Mouse (Mus musculus) adrenal gland, postnatal 25 days (tissue): ENCODE data around the gene Ctxn2. TPM values are rescaled to one million over a fixed set of nuclear protein-coding genes. Genes with fewer than 3 reads are reported as not detected.
A peak's percentile ranks its signal among the peaks of the same experiment; 100 is the strongest.
"Not testable (repeated sequence)": the region's sequence is repeated elsewhere in the genome, so short reads cannot be mapped to it uniquely, and the experiment has no call there.

ENCODE experiments used
- DNase-seq: peaks from one replicate; pipeline ENCODE4 v3.0.0; 2021; ENCODE audit warnings: mixed read lengths
- long read RNA-seq: library from polyadenylated mRNA; stranded (forward); transcript quantifications from one replicate; pipeline ENCODE4 v2.0.0, GENCODE M21; 2021
- total RNA-seq: library from RNA; stranded (reverse); gene quantifications from 2 replicates; pipeline ENCODE4 v1.2.3, GENCODE M21; 2021

Ctxn2 gene
- not detected in 2 replicates for total RNA-seq
- long read RNA-seq, result 0 reads

- DNase-seq, result peak; percentile 88
These were observed at the start of gene Ctxn2 for GRCm38 (mm10) chr2:125135903-125136811. Gene Ctxn2, plus strand, starts transcription at chr2:125136692.

- no peak for DNase-seq
These were observed 47.7 kb upstream of the Ctxn2 start for GRCm38 (mm10) chr2:125088757-125089156.

- not testable (repeated sequence) for DNase-seq
These were observed 44.4 kb upstream of the Ctxn2 start for GRCm38 (mm10) chr2:125092123-125092522.

- not testable (repeated sequence) for DNase-seq
These were observed 32.0 kb upstream of the Ctxn2 start for GRCm38 (mm10) chr2:125104491-125104890.

- not testable (repeated sequence) for DNase-seq
These were observed 30.0 kb upstream of the Ctxn2 start for GRCm38 (mm10) chr2:125106536-125106935.

GRCm38 (mm10) chr2:125119381-125120110 lies 16.9 kb upstream of the Ctxn2 start:
- DNase-seq, result no peak

- DNase-seq, result no peak
These were observed 14.2 kb upstream of the Ctxn2 start for GRCm38 (mm10) chr2:125122288-125122623.

- peak; percentile 57 for DNase-seq
These were observed 13.6 kb upstream of the Ctxn2 start for GRCm38 (mm10) chr2:125122624-125123476.

- DNase-seq, result peak; percentile 86
These were observed 13.0 kb upstream of the Ctxn2 start, which contains the start of gene Myef2 for GRCm38 (mm10) chr2:125123477-125123852. Gene Myef2, minus strand, starts transcription at chr2:125123661.

GRCm38 (mm10) chr2:125125824-125126223 lies 10.7 kb upstream of the Ctxn2 start:
- DNase-seq, result no peak

GRCm38 (mm10) chr2:125126792-125127191 lies 9.7 kb upstream of the Ctxn2 start:
- DNase-seq, result no peak

- DNase-seq, result no peak
These were observed 2.4 kb upstream of the Ctxn2 start for GRCm38 (mm10) chr2:125134113-125134512.

- DNase-seq, result no peak
These were observed 354 bp downstream of the Ctxn2 start for GRCm38 (mm10) chr2:125136846-125137245.

GRCm38 (mm10) chr2:125142336-125142735 lies 5.8 kb downstream of the Ctxn2 start:
- no peak for DNase-seq

- no peak for DNase-seq
These were observed 15.9 kb downstream of the Ctxn2 start, which contains the start of gene Slc12a1 for GRCm38 (mm10) chr2:125152388-125152787. Gene Slc12a1, plus strand, starts transcription at chr2:125152505.

- DNase-seq, result no peak
These were observed 17.8 kb downstream of the Ctxn2 start for GRCm38 (mm10) chr2:125154294-125154693.

GRCm38 (mm10) chr2:125155504-125155903 lies 19.0 kb downstream of the Ctxn2 start:
- DNase-seq, result no peak

GRCm38 (mm10) chr2:125162012-125162470 lies 25.5 kb downstream of the Ctxn2 start:
- no peak for DNase-seq

GRCm38 (mm10) chr2:125178225-125178798 lies 41.8 kb downstream of the Ctxn2 start:
- DNase-seq, result no peak

- no peak for DNase-seq
These were observed 51.4 kb downstream of the Ctxn2 start for GRCm38 (mm10) chr2:125187904-125188303.

GRCm38 (mm10) chr2:125189197-125189596 lies 52.7 kb downstream of the Ctxn2 start:
- DNase-seq, result peak; percentile 30

GRCm38 (mm10) chr2:125192905-125193304 lies 56.4 kb downstream of the Ctxn2 start:
- no peak for DNase-seq
